Mouse (Mus musculus) kidney, embryonic 16.5 days (tissue): ENCODE measurements at regions not wholly inside any gene's neighbourhood (a gene's known extent, or its start where the extent isn't known, plus 50 kb on each side); places are given as distances from the start of the nearest gene placed in this dataset.

Experiments used
- ATAC-seq: fragments of 200-750 bp; cut with Nextera tagmentation; 2 replicates; pipeline ENCODE4 v1.8.0; 2017; ENCODE audit warnings: moderate TSS enrichment; ENCODE audit not compliant: low FRiP score, low TSS enrichment
- H3K27ac ChIP-seq: fragments of 300-500 bp; sonication (generic); 2 replicates; pipeline ENCODE4 v1.5.1; 2014; ENCODE audit warnings: low read length
- H3K27me3 ChIP-seq: fragments of 300-500 bp; sonication (generic); 2 replicates; pipeline ENCODE4 v1.6.1; 2014; ENCODE audit warnings: low read length, control low read depth, mixed read lengths; ENCODE audit not compliant: insufficient read depth
- H3K36me3 ChIP-seq: fragments of 300-500 bp; sonication (generic); 2 replicates; pipeline ENCODE4 v1.6.1; 2014; ENCODE audit warnings: low read length, control low read depth, mixed read lengths; ENCODE audit not compliant: insufficient read depth
- H3K4me1 ChIP-seq: fragments of 300-500 bp; sonication (generic); 2 replicates; pipeline ENCODE4 v1.6.1; 2014; ENCODE audit warnings: low read length, control low read depth, mixed read lengths; ENCODE audit not compliant: insufficient read depth
- H3K4me2 ChIP-seq: fragments of 300-500 bp; sonication (generic); replicated peaks from 2 replicates; pipeline ENCODE4 v1.6.1; 2014; ENCODE audit warnings: low read depth, low read length
- H3K4me3 ChIP-seq: fragments of 300-500 bp; sonication (generic); 2 replicates; pipeline ENCODE4 v1.5.1; 2014; ENCODE audit warnings: mild to moderate bottlenecking, low read length
- H3K9ac ChIP-seq: fragments of 300-500 bp; sonication (generic); replicated peaks from 2 replicates; pipeline ENCODE4 v1.6.1; 2014; ENCODE audit warnings: low read length
- H3K9me3 ChIP-seq: fragments of 300-500 bp; sonication (generic); 2 replicates; pipeline ENCODE4 v1.6.1; 2016; ENCODE audit warnings: low read length, control low read depth
- WGBS: fragments of 180-500 bp; shearing (Covaris S2); extraction: QIAGEN DNeasy Blood & Tissue Kit; methylation state at CpG from one replicate; pipeline ENCODE4 v1.1.7; 2014; 5-methylcytosine and 5-hydroxymethylcytosine counted together

- H3K9me3 ChIP-seq, result no peaks in the 10 kb centered on the region
- H3K27me3 ChIP-seq, result no peaks in the 10 kb centered on the region
- no peaks in the 10 kb centered on the region for H3K4me1 ChIP-seq
- no peaks in the 10 kb centered on the region for H3K36me3 ChIP-seq
- H3K4me3 ChIP-seq, result no peak overlapping the region
- no peak overlapping the region for H3K4me2 ChIP-seq
- H3K9ac ChIP-seq, result no peak overlapping the region
- no peak overlapping the region for H3K27ac ChIP-seq
- ATAC-seq, result no peak
Observed at GRCm38 (mm10) chr10:23003686-23004085, 183.7 kb upstream of the Tcf21 start.

DNA sequence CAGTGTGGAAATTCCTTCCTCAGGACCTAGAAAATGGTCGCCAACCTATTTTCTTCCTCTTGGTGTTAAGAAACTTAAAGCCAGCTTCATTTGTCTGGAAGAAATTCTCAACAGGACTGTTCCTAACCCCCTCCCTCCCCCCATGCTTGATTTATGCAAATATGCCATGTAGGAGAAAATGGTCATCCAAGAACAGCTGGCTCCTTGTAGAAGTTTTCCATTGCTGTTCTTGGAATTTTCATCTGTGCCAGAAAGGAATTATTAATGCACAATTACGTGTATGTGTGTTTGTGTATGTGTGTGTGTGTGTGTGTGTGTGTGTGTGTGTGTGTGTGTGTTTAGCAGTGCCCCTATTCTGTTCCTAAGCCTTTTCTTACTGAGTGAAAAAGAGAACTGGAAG, 178.6 kb upstream of the Tcf21 start:
- no peaks in the 10 kb centered on the region for H3K9me3 ChIP-seq
- no peak overlapping the region for H3K9ac ChIP-seq
- H3K4me1 ChIP-seq, result no peaks in the 10 kb centered on the region
- no peak overlapping the region for H3K4me2 ChIP-seq
- no peaks in the 10 kb centered on the region for H3K36me3 ChIP-seq
- H3K27me3 ChIP-seq, result no peaks in the 10 kb centered on the region
- ATAC-seq, result no peak
- no peak overlapping the region; the same call in 1 of the 2 replicates for H3K27ac ChIP-seq
- no peak overlapping the region for H3K4me3 ChIP-seq
- WGBS, result 76% methylated on average over 2 of the region's 2 CpGs

- H3K9me3 ChIP-seq, result no peaks in the 10 kb centered on the region
- H3K27me3 ChIP-seq, result no peaks in the 10 kb centered on the region
- no peaks in the 10 kb centered on the region for H3K4me1 ChIP-seq
- 80% methylated on average over 5 of the region's 5 CpGs for WGBS
- peak overlapping the region; percentile 62; the same call in 1 of the 2 replicates for H3K27ac ChIP-seq
- H3K36me3 ChIP-seq, result no peaks in the 10 kb centered on the region
- no peak overlapping the region for H3K4me3 ChIP-seq
- no peak overlapping the region for H3K4me2 ChIP-seq
- no peak for ATAC-seq
- no peak overlapping the region for H3K9ac ChIP-seq
Observed at GRCm38 (mm10) chr10:22997571-22997970, 177.6 kb upstream of the Tcf21 start.

GRCm38 (mm10) chr10:22993158-22993557, 173.2 kb upstream of the Tcf21 start:
- Histone ChIP-seq H3K27me3 (no peaks in the 10 kb centered on the region), H3K36me3 (no peaks in the 10 kb centered on the region), H3K27ac (no peak overlapping the region), H3K9me3 (no peaks in the 10 kb centered on the region), H3K4me2 (no peak overlapping the region), H3K4me3 (no peak overlapping the region), H3K9ac (no peak overlapping the region), H3K4me1 (no peaks in the 10 kb centered on the region)
- 63% methylated on average over 3 of the region's 3 CpGs for WGBS
- no peak for ATAC-seq

- Histone ChIP-seq H3K4me3 (no peak overlapping the region), H3K4me1 (peaks cover 2% of the 10 kb centered on the region; the same call in 1 of the 2 replicates), H3K4me2 (no peak overlapping the region), H3K9me3 (no peaks in the 10 kb centered on the region), H3K27me3 (no peaks in the 10 kb centered on the region), H3K9ac (no peak overlapping the region), H3K27ac (no peak overlapping the region), H3K36me3 (no peaks in the 10 kb centered on the region)
- 37% methylated on average over 6 of the region's 6 CpGs for WGBS
- peak; percentile 97 for ATAC-seq
Observed at GRCm38 (mm10) chr10:22981798-22982197, 161.8 kb upstream of the Tcf21 start.

GRCm38 (mm10) chr10:22978442-22978841, 158.5 kb upstream of the Tcf21 start:
- no peak overlapping the region for H3K4me2 ChIP-seq
- 0 out of 2 replicates have a peak, but pooled peaks have one; percentile 61 for ATAC-seq
- H3K4me1 ChIP-seq, result peaks cover 2% of the 10 kb centered on the region; the same call in 1 of the 2 replicates
- no peaks in the 10 kb centered on the region for H3K9me3 ChIP-seq
- no peak overlapping the region for H3K4me3 ChIP-seq
- WGBS, result 62% methylated on average over 7 of the region's 7 CpGs
- H3K36me3 ChIP-seq, result no peaks in the 10 kb centered on the region
- H3K27me3 ChIP-seq, result no peaks in the 10 kb centered on the region
- peak overlapping the region; percentile 67; the same call in 1 of the 2 replicates for H3K27ac ChIP-seq
- H3K9ac ChIP-seq, result no peak overlapping the region

GRCm38 (mm10) chr10:22956956-22957355, 137.0 kb upstream of the Tcf21 start:
- H3K36me3 ChIP-seq, result no peaks in the 10 kb centered on the region
- no peak overlapping the region for H3K4me3 ChIP-seq
- WGBS, result 90% methylated on average over 7 of the region's 7 CpGs
- H3K4me2 ChIP-seq, result no peak overlapping the region
- no peaks in the 10 kb centered on the region for H3K9me3 ChIP-seq
- H3K27me3 ChIP-seq, result no peaks in the 10 kb centered on the region
- H3K9ac ChIP-seq, result no peak overlapping the region
- no peak for ATAC-seq
- no peak overlapping the region for H3K27ac ChIP-seq
- peaks cover 10% of the 10 kb centered on the region; the same call in 1 of the 2 replicates for H3K4me1 ChIP-seq

DNA sequence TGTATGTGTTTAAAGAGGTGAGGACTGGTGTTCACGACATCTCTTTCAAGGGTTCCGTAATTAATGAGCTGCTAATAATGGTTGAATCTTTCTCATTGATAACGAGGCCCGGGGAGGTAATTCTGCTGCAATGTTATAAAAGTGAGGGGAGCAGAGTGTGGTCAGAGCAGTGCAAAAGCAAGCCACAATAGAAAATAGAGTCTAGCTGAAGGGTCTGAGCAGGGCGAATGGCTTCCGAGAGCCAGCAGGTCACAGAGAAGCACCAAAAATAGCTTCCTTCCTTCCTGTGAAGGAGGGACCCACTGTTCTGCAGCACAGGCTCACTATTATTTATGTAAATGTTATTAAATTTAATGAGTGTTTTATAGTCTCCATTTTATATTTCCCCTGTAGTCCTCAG, 133.3 kb upstream of the Tcf21 start:
- Histone ChIP-seq H3K27me3 (no peaks in the 10 kb centered on the region), H3K9ac (no peak overlapping the region), H3K36me3 (no peaks in the 10 kb centered on the region), H3K27ac (no peak overlapping the region), H3K4me1 (peaks cover 10% of the 10 kb centered on the region; the same call in 1 of the 2 replicates), H3K4me3 (no peak overlapping the region), H3K9me3 (no peaks in the 10 kb centered on the region), H3K4me2 (no peak overlapping the region)
- 55% methylated on average over 6 of the region's 6 CpGs for whole genome bisulfite sequencing
- ATAC-seq, result no peak

GRCm38 (mm10) chr10:22944247-22944646, 124.3 kb upstream of the Tcf21 start:
- Histone ChIP-seq H3K36me3 (no peaks in the 10 kb centered on the region), H3K4me1 (no peaks in the 10 kb centered on the region), H3K9me3 (no peaks in the 10 kb centered on the region), H3K9ac (no peak overlapping the region), H3K4me3 (no peak overlapping the region), H3K4me2 (no peak overlapping the region), H3K27me3 (no peaks in the 10 kb centered on the region), H3K27ac (no peak overlapping the region)
- ATAC-seq, result no peak
- WGBS, result 83% methylated on average over 1 of the region's 1 CpGs

DNA sequence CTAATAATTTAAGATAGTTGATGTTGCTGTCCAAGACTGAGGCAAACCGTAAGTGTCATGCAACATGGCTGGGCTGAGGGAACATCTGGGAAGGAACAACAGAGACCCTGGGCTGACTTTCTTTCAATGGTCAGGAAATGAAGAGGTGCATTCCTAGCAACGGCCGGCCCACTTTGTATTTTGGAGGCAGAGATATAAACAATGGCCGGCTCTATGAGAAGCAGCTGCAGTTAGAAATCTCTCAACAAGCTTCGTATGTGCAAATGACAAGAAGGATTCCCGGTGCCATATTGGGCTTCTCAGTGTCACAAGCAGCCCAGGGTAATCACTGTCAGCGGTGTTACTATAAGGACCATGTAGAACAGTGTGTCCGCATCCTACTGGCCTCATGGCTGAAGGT, 108.0 kb upstream of the Tcf21 start:
- no peak overlapping the region for H3K9ac ChIP-seq
- ATAC-seq, result no peak
- no peaks in the 10 kb centered on the region for H3K27me3 ChIP-seq
- peaks cover 7% of the 10 kb centered on the region; the same call in 1 of the 2 replicates for H3K4me1 ChIP-seq
- peak overlapping the region; percentile 30; the same call in 1 of the 2 replicates for H3K27ac ChIP-seq
- H3K36me3 ChIP-seq, result no peaks in the 10 kb centered on the region
- no peak overlapping the region for H3K4me2 ChIP-seq
- 73% methylated on average over 8 of the region's 8 CpGs for WGBS
- H3K9me3 ChIP-seq, result no peaks in the 10 kb centered on the region
- no peak overlapping the region for H3K4me3 ChIP-seq
